Mouse (Mus musculus): ENCODE results near the gene Vwc2. TPM values are rescaled to one million over a fixed set of nuclear protein-coding genes. Genes with fewer than 3 reads are reported as not detected.

Vwc2 gene
- total RNA-seq, 4 experiments from 2014 or later: 4.2 to 6.8 (median 6.0) TPM

DNA sequence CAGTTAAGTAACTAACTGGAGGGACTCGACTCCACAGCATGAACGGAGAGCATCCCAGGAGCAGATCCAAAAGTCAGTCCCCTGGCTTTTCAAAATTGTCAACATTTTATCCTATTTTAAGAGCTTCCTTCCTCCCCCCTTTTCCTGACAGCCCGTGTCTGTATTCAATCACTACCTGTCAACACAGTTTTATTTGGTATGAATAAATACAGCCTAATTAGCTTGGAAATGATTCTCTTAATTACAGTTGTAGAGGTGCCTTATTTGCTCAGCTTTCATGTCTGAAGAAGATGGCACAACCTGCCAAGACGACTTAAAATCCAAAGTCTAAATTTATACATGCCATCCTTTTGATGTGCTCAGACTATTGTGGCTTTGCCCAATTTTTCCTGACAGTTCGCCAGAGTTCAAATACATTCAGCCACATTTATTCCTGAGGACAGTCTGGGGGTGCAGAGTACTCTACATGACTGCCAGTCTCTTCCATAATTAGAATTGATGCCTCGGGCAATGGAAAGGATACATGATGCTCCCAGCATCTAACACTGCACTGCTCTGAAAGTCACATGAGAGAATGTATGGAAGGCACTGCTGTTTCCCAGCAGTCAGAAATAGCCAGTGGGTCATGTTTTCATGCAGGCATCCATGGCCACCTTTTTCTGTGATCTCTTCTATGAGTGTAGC is 128.8 kb downstream of the Vwc2 start:
- no peak for DNase-seq (ENCODE audit: low spot score in 2 of 2)

DNA sequence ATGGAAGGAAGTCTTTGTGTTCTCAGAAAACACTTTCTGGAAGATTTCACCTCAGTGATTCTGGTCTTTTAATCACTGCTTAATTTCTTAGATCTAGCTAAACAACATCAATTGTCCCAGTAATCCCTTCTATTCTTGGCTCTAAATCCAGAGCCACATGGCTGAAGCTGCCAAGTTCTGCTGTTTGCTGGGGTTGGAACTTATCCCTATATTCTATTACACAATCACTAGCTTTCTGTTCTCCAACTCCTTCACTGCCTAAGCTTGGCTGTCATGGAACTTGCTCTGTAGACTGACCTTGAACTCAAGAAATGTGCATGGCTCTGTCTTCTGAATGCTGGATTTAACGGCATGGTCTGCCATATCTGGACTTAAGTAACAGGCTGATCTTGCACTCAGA is 143.3 kb downstream of the Vwc2 start:
- DNase-seq (ENCODE audit: low spot score in 2 of 2): peak; percentile 7 to 11

- no peak for DNase-seq (ENCODE audit: low spot score in 2 of 2)
Observed at GRCm38 (mm10) chr11:11280128-11280527, 166.1 kb downstream of the Vwc2 start.

DNA sequence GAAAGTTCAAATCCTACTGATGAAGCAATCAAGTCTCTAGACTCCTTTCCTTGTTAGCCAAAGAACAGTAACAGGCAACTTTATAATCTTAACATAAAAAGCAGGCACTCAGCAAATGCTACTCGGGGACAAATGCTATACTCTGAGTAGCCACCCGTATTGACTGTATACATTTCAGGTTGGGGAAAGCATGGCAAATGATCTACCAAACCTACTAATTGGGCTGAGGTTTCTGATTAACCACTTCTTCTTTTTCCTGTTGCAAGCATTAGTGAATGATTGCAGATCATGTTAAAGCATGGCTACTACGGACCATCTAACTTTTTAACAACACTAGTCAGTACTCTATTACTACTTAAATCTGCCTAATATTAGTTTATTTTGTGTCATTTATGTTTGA is 169.5 kb downstream of the Vwc2 start:
- no peak for DNase-seq (ENCODE audit: low spot score in 2 of 2)
